Comparison of ENCODE assay signal across 16 mouse cellular contexts in genomic region chr15:86952593-86952992, GRCm38 (mm10).
"Had no signal": no experiment of that assay in that cellular context is flagged by ENCODE, and none has a peak within 500 bp of the region (broad histone marks: within the 10 kb centered on the region; RNA-seq: fewer than 3 reads in every experiment).

No protein-coding gene starts in this region.

- H3K4me2 ChIP-seq: kidney, embryonic 15.5 days; liver, embryonic 11.5 days; lung, embryonic 14.5 days; midbrain, embryonic 12.5 days; midbrain, embryonic 15.5 days; neural tube, embryonic 12.5 days; neural tube, embryonic 15.5 days had no signal

- ATAC-seq: liver, postnatal 0 days; lung, postnatal 0 days; midbrain, embryonic 15.5 days had no signal

- H3K9me3 ChIP-seq: kidney, embryonic 15.5 days; midbrain, embryonic 12.5 days; midbrain, embryonic 15.5 days; neural tube, embryonic 12.5 days; neural tube, embryonic 15.5 days had no signal

- H3K4me3 ChIP-seq: kidney, embryonic 15.5 days; midbrain, embryonic 12.5 days; midbrain, embryonic 15.5 days; neural tube, embryonic 12.5 days; neural tube, embryonic 15.5 days had no signal

- H3K36me3 ChIP-seq: kidney, embryonic 15.5 days; midbrain, embryonic 12.5 days; midbrain, embryonic 15.5 days; neural tube, embryonic 12.5 days; neural tube, embryonic 15.5 days had no signal

- H3K27ac ChIP-seq: kidney, embryonic 15.5 days; liver, embryonic 14.5 days; macrophage; midbrain, embryonic 12.5 days; midbrain, embryonic 15.5 days; neural tube, embryonic 12.5 days; neural tube, embryonic 15.5 days had no signal

- H3K4me1 ChIP-seq: kidney, embryonic 15.5 days; midbrain, embryonic 12.5 days; midbrain, embryonic 15.5 days; neural tube, embryonic 12.5 days; neural tube, embryonic 15.5 days had no signal

- DNase-seq: kidney, adult 8-10 months; kidney, postnatal 10 days; kidney, postnatal 36 days; liver, postnatal 0 days; lung, embryonic 14.5 days; thymus, adult 18-20 months; thymus, postnatal 36 days had no signal

- H3K9ac ChIP-seq: kidney, embryonic 15.5 days; liver, embryonic 14.5 days; liver, postnatal 0 days; lung, embryonic 14.5 days; midbrain, embryonic 12.5 days; midbrain, embryonic 15.5 days; neural tube, embryonic 12.5 days; neural tube, embryonic 15.5 days had no signal

- H3K27me3 ChIP-seq: kidney, embryonic 15.5 days; midbrain, embryonic 12.5 days; midbrain, embryonic 15.5 days; neural tube, embryonic 12.5 days; neural tube, embryonic 15.5 days had no signal
